Mouse (Mus musculus): Measurements from ENCODE around the gene Etnk2. TPM values are rescaled to one million over a fixed set of nuclear protein-coding genes. Genes with fewer than 3 reads are reported as not detected.

The Etnk2 gene
- polyA plus RNA-seq, 1 experiment: 0.25 TPM

DNA sequence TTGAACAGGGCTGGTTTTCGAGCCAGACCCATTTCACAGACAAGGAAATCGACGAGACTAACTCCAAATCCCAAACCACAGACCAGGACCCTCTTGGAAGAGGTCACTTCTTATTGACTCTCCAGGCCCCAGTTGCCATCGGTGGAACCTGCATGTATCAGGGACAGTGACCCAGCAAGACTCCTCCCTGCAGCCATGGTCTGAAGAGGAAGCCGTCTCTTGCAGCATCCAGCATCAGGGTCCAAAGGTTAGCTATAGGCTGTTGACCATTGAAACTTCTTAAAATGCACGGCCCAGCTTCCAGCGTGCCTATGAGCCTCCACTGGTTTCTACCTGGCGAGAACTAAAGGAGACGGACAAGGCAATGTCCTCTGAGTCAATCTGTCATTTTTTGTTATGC lies 46.4 kb downstream of the Etnk2 start:
- no peaks in the 10 kb centered on the region for H3K4me1 ChIP-seq (ENCODE audit: control insufficient read depth, insufficient read depth, low read length)
- TF ChIP-seq POLR2A (IDR thresholded peaks at IDR 0.05; ENCODE audit: low read depth, low read length) (no peak), CTCF (IDR thresholded peaks at IDR 0.05; ENCODE audit: borderline replicate concordance, insufficient read depth, low read length) (no peak)
- H3K27ac ChIP-seq (ENCODE audit: insufficient read depth, low read length): no peak overlapping the region
- no peak overlapping the region for H3K4me3 ChIP-seq (ENCODE audit: insufficient read depth, low read length)

DNA sequence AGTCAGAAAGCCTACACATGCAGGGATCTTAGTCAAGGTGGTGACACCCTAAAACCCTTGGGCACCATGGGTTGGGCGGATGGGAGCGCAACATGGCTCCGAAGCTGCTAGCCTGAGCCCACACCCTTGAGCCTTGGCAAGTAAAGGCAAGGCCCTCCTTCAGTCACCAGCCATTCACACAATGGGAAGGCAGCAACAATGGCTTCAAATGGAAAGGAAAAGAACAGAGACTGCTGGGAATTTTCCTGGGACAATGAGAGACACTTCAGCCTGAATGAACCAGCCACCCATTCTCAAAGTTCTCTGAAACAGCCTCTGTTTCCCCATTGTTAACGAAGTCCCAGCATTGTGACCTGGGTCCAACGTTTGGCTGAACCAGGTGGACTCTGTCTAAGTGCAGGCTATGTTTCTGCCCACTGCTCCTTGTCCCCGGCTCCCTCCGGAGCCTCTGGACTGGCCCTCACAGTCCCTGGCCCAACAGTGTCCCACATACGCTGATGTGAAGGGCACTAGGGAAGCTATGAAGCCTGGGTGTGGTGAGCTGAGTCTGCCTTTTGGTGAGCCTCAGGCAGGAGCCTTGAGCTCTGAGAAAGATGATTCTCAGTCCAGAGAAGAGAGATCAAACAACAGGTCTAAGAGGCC lies 48.3 kb downstream of the Etnk2 start:
- Histone ChIP-seq H3K4me3 (ENCODE audit: insufficient read depth, low read length) (no peak overlapping the region), H3K4me1 (ENCODE audit: control insufficient read depth, insufficient read depth, low read length) (no peaks in the 10 kb centered on the region), H3K27ac (ENCODE audit: insufficient read depth, low read length) (no peak overlapping the region)
- TF ChIP-seq CTCF (IDR thresholded peaks at IDR 0.05; ENCODE audit: borderline replicate concordance, insufficient read depth, low read length) (no peak), POLR2A (IDR thresholded peaks at IDR 0.05; ENCODE audit: low read depth, low read length) (no peak)

DNA sequence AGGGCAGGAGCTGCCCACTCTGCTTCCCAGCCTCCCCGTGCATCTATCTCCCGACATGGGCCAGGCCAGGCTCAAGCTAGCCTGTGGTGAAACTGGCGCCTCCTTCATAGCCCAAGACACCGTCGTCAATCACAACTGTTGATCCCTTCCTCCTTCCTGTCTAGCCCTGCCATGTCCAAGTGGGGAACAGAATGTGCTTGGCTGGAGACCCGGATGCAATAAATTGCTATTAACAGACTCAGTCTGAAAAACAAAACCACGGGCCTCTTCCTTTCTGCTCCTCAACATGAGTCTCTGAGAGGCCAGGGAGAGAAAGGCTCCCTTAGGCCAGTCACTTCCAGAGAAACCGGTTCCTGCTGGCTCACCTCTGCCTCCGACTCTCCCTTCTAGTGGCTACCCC lies 49.6 kb downstream of the Etnk2 start:
- H3K27ac ChIP-seq (ENCODE audit: insufficient read depth, low read length): no peak overlapping the region
- TF ChIP-seq POLR2A (IDR thresholded peaks at IDR 0.05; ENCODE audit: low read depth, low read length) (no peak), CTCF (IDR thresholded peaks at IDR 0.05; ENCODE audit: borderline replicate concordance, insufficient read depth, low read length) (no peak)
- H3K4me1 ChIP-seq (ENCODE audit: control insufficient read depth, insufficient read depth, low read length): no peaks in the 10 kb centered on the region
- no peak overlapping the region for H3K4me3 ChIP-seq (ENCODE audit: insufficient read depth, low read length)

DNA sequence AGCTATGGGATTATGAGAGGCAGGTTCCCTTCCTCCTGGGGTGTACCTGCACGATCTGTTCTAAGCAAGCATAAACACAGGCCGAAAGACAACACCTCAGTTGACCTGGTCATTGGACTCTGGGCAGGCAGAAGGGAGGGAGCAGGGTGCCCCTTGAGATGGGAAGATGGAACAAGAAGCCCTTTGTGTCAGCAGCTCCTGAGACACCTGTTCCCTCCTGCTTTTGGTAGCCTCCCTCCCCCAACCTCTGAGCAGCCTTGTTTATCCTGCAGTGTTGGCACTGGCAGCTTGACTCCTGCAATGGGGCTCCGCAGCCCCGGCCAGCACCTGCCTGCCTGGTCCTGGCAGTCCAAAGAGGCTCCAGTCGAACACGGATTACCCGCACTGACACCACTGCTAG lies 51.7 kb downstream of the Etnk2 start:
- TF ChIP-seq CTCF (IDR thresholded peaks at IDR 0.05; ENCODE audit: borderline replicate concordance, insufficient read depth, low read length) (no peak), POLR2A (IDR thresholded peaks at IDR 0.05; ENCODE audit: low read depth, low read length) (no peak)
- H3K27ac ChIP-seq (ENCODE audit: insufficient read depth, low read length): no peak overlapping the region
- H3K4me3 ChIP-seq (ENCODE audit: insufficient read depth, low read length): no peak overlapping the region
- no peaks in the 10 kb centered on the region for H3K4me1 ChIP-seq (ENCODE audit: control insufficient read depth, insufficient read depth, low read length)

DNA sequence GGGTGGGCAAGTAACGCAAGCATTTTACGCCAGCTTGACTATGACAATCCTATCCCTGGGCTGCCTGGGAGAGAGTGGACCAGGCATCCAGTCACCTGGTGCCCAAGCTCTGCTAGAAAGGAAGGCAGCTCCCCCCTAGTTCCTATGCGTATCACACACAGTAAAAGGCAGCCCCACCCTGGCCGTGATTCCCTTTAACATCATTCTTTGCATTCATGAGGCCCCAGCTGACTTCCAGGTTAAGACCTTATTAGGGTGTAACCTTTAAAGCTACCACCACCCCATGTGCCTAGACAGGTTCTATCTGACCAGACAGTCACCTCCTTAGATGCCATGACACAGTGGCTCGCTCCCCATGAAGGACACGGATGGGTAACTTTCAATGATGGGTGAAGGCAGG lies 52.1 kb downstream of the Etnk2 start:
- H3K27ac ChIP-seq (ENCODE audit: insufficient read depth, low read length): no peak overlapping the region
- no peaks in the 10 kb centered on the region for H3K4me1 ChIP-seq (ENCODE audit: control insufficient read depth, insufficient read depth, low read length)
- no peak overlapping the region for H3K4me3 ChIP-seq (ENCODE audit: insufficient read depth, low read length)
- TF ChIP-seq POLR2A (IDR thresholded peaks at IDR 0.05; ENCODE audit: low read depth, low read length) (no peak), CTCF (IDR thresholded peaks at IDR 0.05; ENCODE audit: borderline replicate concordance, insufficient read depth, low read length) (no peak)

DNA sequence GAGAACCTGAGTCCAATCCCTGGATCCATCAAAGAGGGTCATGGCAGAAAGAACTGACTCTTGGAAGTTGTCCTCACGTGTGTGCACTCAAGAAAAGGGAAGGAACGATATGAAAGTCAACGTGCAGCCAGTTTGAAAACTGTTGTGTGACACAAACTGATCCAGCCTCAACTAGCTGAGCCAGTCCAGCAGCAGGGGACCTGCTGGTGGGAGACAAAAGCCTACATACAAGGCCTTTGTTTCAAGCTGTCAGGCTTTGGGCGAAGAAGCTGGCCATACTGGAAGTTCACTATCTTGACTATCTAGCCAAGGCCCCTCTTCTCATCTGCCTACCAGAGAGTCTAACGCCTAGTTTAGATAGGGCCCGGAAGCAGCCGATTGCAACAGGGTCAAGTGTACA lies 53.1 kb downstream of the Etnk2 start:
- TF ChIP-seq CTCF (IDR thresholded peaks at IDR 0.05; ENCODE audit: borderline replicate concordance, insufficient read depth, low read length) (no peak), POLR2A (IDR thresholded peaks at IDR 0.05; ENCODE audit: low read depth, low read length) (no peak)
- no peak overlapping the region for H3K27ac ChIP-seq (ENCODE audit: insufficient read depth, low read length)
- no peak overlapping the region for H3K4me3 ChIP-seq (ENCODE audit: insufficient read depth, low read length)
- no peaks in the 10 kb centered on the region for H3K4me1 ChIP-seq (ENCODE audit: control insufficient read depth, insufficient read depth, low read length)

DNA sequence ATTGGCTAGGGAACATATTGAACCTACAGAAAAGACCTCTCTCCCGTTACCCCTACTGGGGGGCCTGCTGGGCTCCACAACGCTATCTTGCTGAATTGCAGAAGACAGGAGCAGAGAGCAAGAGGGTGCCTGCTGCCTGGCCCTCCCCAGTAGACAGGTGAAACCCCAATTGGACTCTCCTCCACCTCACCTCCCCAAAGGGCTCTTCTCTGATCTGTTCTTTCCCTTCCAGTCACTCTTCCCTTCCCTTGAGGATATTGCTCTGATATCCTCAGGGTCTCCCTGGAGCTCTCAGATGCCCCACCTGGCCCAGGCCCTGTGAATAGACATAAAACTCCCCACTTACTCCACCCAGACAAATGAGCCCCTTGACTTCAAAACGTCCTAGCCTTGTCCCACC lies 53.7 kb downstream of the Etnk2 start:
- Histone ChIP-seq H3K27ac (ENCODE audit: insufficient read depth, low read length) (no peak overlapping the region), H3K4me1 (ENCODE audit: control insufficient read depth, insufficient read depth, low read length) (no peaks in the 10 kb centered on the region), H3K4me3 (ENCODE audit: insufficient read depth, low read length) (no peak overlapping the region)
- no peak for TF ChIP-seq POLR2A (IDR thresholded peaks at IDR 0.05; ENCODE audit: low read depth, low read length)
- TF ChIP-seq CTCF (IDR thresholded peaks at IDR 0.05; ENCODE audit: borderline replicate concordance, insufficient read depth, low read length): no peak

DNA sequence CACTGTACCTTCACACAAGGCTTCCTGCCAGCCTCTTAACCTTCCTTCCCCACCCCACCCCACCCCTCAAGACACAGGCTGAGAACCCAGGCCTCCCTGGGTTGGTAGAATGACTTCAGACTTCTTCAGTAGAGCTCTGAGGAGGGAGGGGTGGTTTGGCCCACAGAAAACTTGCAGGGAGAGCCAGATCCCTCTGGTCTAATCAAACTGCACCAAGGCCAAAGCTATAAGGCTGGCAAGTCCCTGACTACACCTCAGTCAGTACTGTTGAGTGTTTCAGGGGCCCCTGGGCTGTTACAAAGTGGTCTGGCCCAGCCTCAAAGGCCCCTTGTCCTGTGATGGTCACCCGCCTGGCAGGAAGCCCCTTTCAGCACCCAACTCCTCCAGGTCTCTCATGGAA lies 54.2 kb downstream of the Etnk2 start:
- Histone ChIP-seq H3K4me1 (ENCODE audit: control insufficient read depth, insufficient read depth, low read length) (no peaks in the 10 kb centered on the region), H3K4me3 (ENCODE audit: insufficient read depth, low read length) (no peak overlapping the region), H3K27ac (ENCODE audit: insufficient read depth, low read length) (no peak overlapping the region)
- no peak for TF ChIP-seq POLR2A (IDR thresholded peaks at IDR 0.05; ENCODE audit: low read depth, low read length)
- no peak for TF ChIP-seq CTCF (IDR thresholded peaks at IDR 0.05; ENCODE audit: borderline replicate concordance, insufficient read depth, low read length)

DNA sequence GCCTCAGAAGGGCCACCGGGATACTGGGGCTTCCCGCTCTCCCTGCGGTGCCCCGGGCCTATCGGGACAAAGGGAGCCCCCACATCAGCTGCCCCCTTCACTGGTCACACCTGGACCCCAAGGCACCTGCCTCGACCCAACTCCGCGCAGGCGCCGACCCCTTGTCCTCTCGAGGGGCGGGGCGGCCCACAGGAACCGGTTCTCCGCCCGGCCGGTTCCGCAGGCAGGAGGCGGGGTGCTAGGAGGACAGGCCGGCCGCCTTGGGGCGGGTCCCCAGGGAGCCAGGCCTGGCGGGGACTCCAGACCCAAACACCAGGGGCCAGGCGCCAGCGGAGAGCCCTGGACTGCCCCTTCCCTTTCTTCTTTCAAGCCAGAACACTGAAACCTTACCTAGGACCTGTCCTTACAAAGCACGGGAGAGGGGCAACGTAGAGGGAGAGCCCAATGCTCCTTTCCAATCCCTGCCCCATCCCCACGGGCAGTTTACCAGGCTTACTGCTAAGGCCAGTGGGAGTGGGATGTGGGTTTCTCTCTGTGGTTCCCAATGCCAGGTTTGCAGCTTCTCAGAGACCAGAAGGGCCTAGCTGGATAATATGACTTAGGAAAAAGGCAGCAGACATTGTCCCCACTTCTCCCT lies 54.9 kb downstream of the Etnk2 start:
- Histone ChIP-seq H3K27ac (ENCODE audit: insufficient read depth, low read length) (no peak overlapping the region), H3K4me3 (ENCODE audit: insufficient read depth, low read length) (no peak overlapping the region), H3K4me1 (ENCODE audit: control insufficient read depth, insufficient read depth, low read length) (no peaks in the 10 kb centered on the region)
- TF ChIP-seq CTCF (IDR thresholded peaks at IDR 0.05; ENCODE audit: borderline replicate concordance, insufficient read depth, low read length): no peak
- no peak for TF ChIP-seq POLR2A (IDR thresholded peaks at IDR 0.05; ENCODE audit: low read depth, low read length)

DNA sequence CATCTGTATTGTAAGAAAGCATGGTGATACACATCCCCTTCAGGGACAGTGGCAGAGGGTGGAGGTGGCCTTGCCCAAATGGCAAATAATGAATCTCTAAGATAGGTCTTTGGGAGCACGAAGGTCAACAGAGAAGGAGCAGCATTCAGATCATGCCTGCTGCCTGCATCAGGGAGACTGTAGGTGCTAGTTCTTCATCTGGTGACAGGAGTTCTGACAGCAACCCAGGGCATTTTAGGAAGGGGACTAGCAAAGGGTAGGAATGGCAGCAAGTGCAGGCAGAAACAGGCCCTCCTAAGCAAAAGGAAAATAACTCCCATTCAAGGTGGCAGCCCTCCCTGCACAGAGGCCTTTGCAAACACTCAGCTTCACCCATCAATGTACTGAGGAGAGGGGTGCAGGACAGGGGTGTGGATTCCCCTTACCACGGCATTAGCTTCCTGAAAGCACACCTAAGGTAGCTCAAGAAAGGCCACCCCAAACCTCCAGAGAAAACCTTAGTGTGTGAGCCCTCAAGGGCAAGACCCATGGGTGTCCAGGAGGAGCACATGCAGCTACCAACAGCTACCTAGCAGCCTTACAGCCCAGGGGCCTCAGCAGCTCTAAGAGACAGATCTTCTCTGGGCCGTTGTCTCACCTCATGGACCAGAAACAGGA lies 55.9 kb downstream of the Etnk2 start:
- Histone ChIP-seq H3K4me1 (ENCODE audit: control insufficient read depth, insufficient read depth, low read length) (no peaks in the 10 kb centered on the region), H3K4me3 (ENCODE audit: insufficient read depth, low read length) (no peak overlapping the region), H3K27ac (ENCODE audit: insufficient read depth, low read length) (no peak overlapping the region)
- TF ChIP-seq CTCF (IDR thresholded peaks at IDR 0.05; ENCODE audit: borderline replicate concordance, insufficient read depth, low read length) (no peak), POLR2A (IDR thresholded peaks at IDR 0.05; ENCODE audit: low read depth, low read length) (no peak)
